Mouse (Mus musculus) MEL (cell line): ENCODE data around the gene Ablim2. TPM values are rescaled to one million over a fixed set of nuclear protein-coding genes. Genes with fewer than 3 reads are reported as not detected.

ENCODE experiments used
- DNase-seq: peaks from one replicate; pipeline ENCODE4 v3.0.0; 2011; ENCODE audit warnings: low read depth, low spot score
- H3K27ac ChIP-seq: 2 replicates; pipeline ENCODE4 v1.5.1; 2012; ENCODE audit warnings: low read depth, mild to moderate bottlenecking, control low read depth, low read length, moderate library complexity; ENCODE audit not compliant: control insufficient read depth
- H3K27me3 ChIP-seq, 2 experiments: fragments of 150-350 bp in 1 of 2; sonication (generic) in 1 of 2; 2 replicates each; pipeline ENCODE4 v1.6.1; 2012; ENCODE audit warnings: low read length in 2 of 2, mild to moderate bottlenecking in 2 of 2, improper control_type of control experiment in 1 of 2, moderate library complexity in 1 of 2; ENCODE audit not compliant: insufficient read depth in 2 of 2, control insufficient read depth in 1 of 2
- H3K36me3 ChIP-seq, 2 experiments: 2 replicates each; pipeline ENCODE4 v1.6.1; 2012 to 2014; ENCODE audit warnings: low read length in 2 of 2, improper control_type of control experiment in 1 of 2, inconsistent platforms in 1 of 2, mild to moderate bottlenecking in 1 of 2; ENCODE audit not compliant: insufficient read depth in 2 of 2, control insufficient read depth in 1 of 2
- H3K4me1 ChIP-seq, 2 experiments: fragments of 150-350 bp in 1 of 2; sonication (generic) in 1 of 2; 2 replicates each; pipeline ENCODE4 v1.6.1; 2012; ENCODE audit warnings: low read length in 2 of 2, improper control_type of control experiment in 1 of 2, mild to moderate bottlenecking in 1 of 2; ENCODE audit not compliant: insufficient read depth in 2 of 2, control insufficient read depth in 1 of 2
- H3K4me3 ChIP-seq, 2 experiments: fragments of 150-350 bp in 1 of 2; sonication (generic) in 1 of 2; 2 replicates each; pipeline ENCODE4 v1.5.1; 2012; ENCODE audit warnings: low read depth in 2 of 2, low read length in 2 of 2, mild to moderate bottlenecking in 2 of 2, moderate library complexity in 2 of 2, control low read depth in 1 of 2, improper control_type of control experiment in 1 of 2; ENCODE audit not compliant: control insufficient read depth in 1 of 2, insufficient read depth in 1 of 2
- H3K79me2 ChIP-seq: 2 replicates; pipeline ENCODE4 v1.6.1; 2012; ENCODE audit warnings: mild to moderate bottlenecking, low read length, moderate library complexity; ENCODE audit not compliant: control insufficient read depth, poor library complexity, insufficient read depth
- H3K9ac ChIP-seq: 2 replicates; pipeline ENCODE4 v1.6.1; 2012; ENCODE audit warnings: low read depth, mild to moderate bottlenecking, control low read depth, low read length, moderate library complexity; ENCODE audit not compliant: control insufficient read depth, poor library complexity, severe bottlenecking
- H3K9me3 ChIP-seq: fragments of 150-350 bp; sonication (generic); replicated peaks from 2 replicates; pipeline ENCODE4 v1.6.1; 2012; ENCODE audit warnings: mild to moderate bottlenecking, low read length, improper control_type of control experiment, moderate library complexity; ENCODE audit not compliant: insufficient read depth
- BHLHE40 ChIP-seq: IDR thresholded peaks from 2 replicates; pipeline ENCODE4 v1.6.1; 2012; ENCODE audit warnings: low read depth, mild to moderate bottlenecking, inconsistent platforms, low read length, improper control_type of control experiment, borderline replicate concordance
- CHD1 ChIP-seq: IDR thresholded peaks from 2 replicates; pipeline ENCODE4 v1.6.1; 2012; ENCODE audit warnings: low read depth, mild to moderate bottlenecking, inconsistent platforms, low read length, improper control_type of control experiment
- E2F4 ChIP-seq: IDR thresholded peaks from 2 replicates; pipeline ENCODE4 v1.6.1; 2011; ENCODE audit warnings: low read depth, low read length, improper control_type of control experiment, borderline replicate concordance
- ELF1 ChIP-seq: IDR thresholded peaks from 2 replicates; pipeline ENCODE4 v1.6.1; 2014; ENCODE audit warnings: low read depth, mild to moderate bottlenecking, inconsistent platforms, low read length, improper control_type of control experiment, moderate library complexity
- EP300 ChIP-seq, 2 experiments: IDR thresholded peaks; 2 replicates each; pipeline ENCODE4 v1.6.1; 2011; ENCODE audit warnings: improper control_type of control experiment in 2 of 2, low read length in 2 of 2, low read depth in 1 of 2, mild to moderate bottlenecking in 1 of 2
- ETS1 ChIP-seq: IDR thresholded peaks from 2 replicates; pipeline ENCODE4 v1.6.1; 2012; ENCODE audit warnings: low read depth, mild to moderate bottlenecking, inconsistent platforms, low read length, improper control_type of control experiment, moderate library complexity
- GABPA ChIP-seq: IDR thresholded peaks from 2 replicates; pipeline ENCODE4 v1.6.1; 2012; ENCODE audit warnings: low read depth, mild to moderate bottlenecking, inconsistent platforms, low read length, improper control_type of control experiment, moderate library complexity
- GATA1 ChIP-seq: IDR thresholded peaks from 2 replicates; pipeline ENCODE4 v1.6.1; 2011; ENCODE audit warnings: low read depth, low read length, improper control_type of control experiment
- HCFC1 ChIP-seq: IDR thresholded peaks from 2 replicates; pipeline ENCODE4 v1.6.1; 2012; ENCODE audit warnings: low read depth, mild to moderate bottlenecking, inconsistent platforms, low read length, improper control_type of control experiment, moderate library complexity
- JUND ChIP-seq: IDR thresholded peaks from 2 replicates; pipeline ENCODE4 v1.6.1; 2011; ENCODE audit warnings: low read depth, mild to moderate bottlenecking, improper control_type of control experiment, low read length
- KAT2A ChIP-seq: conservative IDR thresholded peaks from 2 replicates; pipeline ENCODE4 v1.6.1; 2012; ENCODE audit warnings: low read depth, low read length, improper control_type of control experiment, inconsistent platforms
- MAX ChIP-seq: IDR thresholded peaks from 2 replicates; pipeline ENCODE4 v1.6.1; 2011; ENCODE audit warnings: low read length, improper control_type of control experiment
- MEF2A ChIP-seq: IDR thresholded peaks from 2 replicates; pipeline ENCODE4 v1.6.1; 2014; ENCODE audit warnings: low read depth, mild to moderate bottlenecking, inconsistent platforms, low read length, improper control_type of control experiment; ENCODE audit not compliant: poor library complexity, insufficient replicate concordance, severe bottlenecking; ENCODE audit errors: extremely low read depth
- NELFE ChIP-seq: IDR thresholded peaks from 2 replicates; pipeline ENCODE4 v1.6.1; 2011; ENCODE audit warnings: low read depth, low read length, improper control_type of control experiment
- POLR2A ChIP-seq, 2 experiments: IDR thresholded peaks; 2 replicates each; pipeline ENCODE4 v1.6.1; 2011 to 2012; ENCODE audit warnings: low read length in 2 of 2, mild to moderate bottlenecking in 2 of 2, control low read depth in 1 of 2, improper control_type of control experiment in 1 of 2, low read depth in 1 of 2, moderate library complexity in 1 of 2; ENCODE audit not compliant: control insufficient read depth in 1 of 2, insufficient read depth in 1 of 2, poor library complexity in 1 of 2
- POLR2AphosphoS5 ChIP-seq: IDR thresholded peaks from 2 replicates; pipeline ENCODE4 v1.6.1; 2012; ENCODE audit warnings: low read depth, borderline replicate concordance, mild to moderate bottlenecking, inconsistent platforms, low read length, moderate library complexity, mixed read lengths
- RAD21 ChIP-seq: IDR thresholded peaks from 2 replicates; pipeline ENCODE4 v1.6.1; 2011; ENCODE audit warnings: mild to moderate bottlenecking, low read depth, low read length, improper control_type of control experiment
- RCOR1 ChIP-seq: IDR thresholded peaks from 2 replicates; pipeline ENCODE4 v1.6.1; 2012; ENCODE audit warnings: low read depth, mild to moderate bottlenecking, inconsistent platforms, low read length, improper control_type of control experiment
- SIN3A ChIP-seq: IDR thresholded peaks from 2 replicates; pipeline ENCODE4 v1.6.1; 2012; ENCODE audit warnings: low read length, improper control_type of control experiment, inconsistent platforms
- SMC3 ChIP-seq: IDR thresholded peaks from 2 replicates; pipeline ENCODE4 v1.6.1; 2011; ENCODE audit warnings: low read depth, low read length, improper control_type of control experiment
- TAL1 ChIP-seq: IDR thresholded peaks from 2 replicates; pipeline ENCODE4 v1.6.1; 2012; ENCODE audit warnings: mild to moderate bottlenecking, inconsistent platforms, low read length, moderate library complexity, mixed read lengths
- TBP ChIP-seq: IDR thresholded peaks from 2 replicates; pipeline ENCODE4 v1.8.0; 2011; ENCODE audit warnings: low read depth, low read length, improper control_type of control experiment
- TCF12 ChIP-seq: IDR thresholded peaks from 2 replicates; pipeline ENCODE4 v1.6.1; 2014; ENCODE audit warnings: low read depth, mild to moderate bottlenecking, inconsistent platforms, low read length, improper control_type of control experiment, moderate library complexity
- USF1 ChIP-seq: IDR thresholded peaks from 2 replicates; pipeline ENCODE4 v1.6.1; 2014; ENCODE audit warnings: low read depth, mild to moderate bottlenecking, inconsistent platforms, low read length, improper control_type of control experiment, moderate library complexity
- USF2 ChIP-seq, 2 experiments: IDR thresholded peaks; 2 replicates each; pipeline ENCODE4 v1.6.1; 2011 to 2012; ENCODE audit warnings: improper control_type of control experiment in 2 of 2, low read length in 2 of 2, borderline replicate concordance in 1 of 2, inconsistent platforms in 1 of 2, low read depth in 1 of 2, mild to moderate bottlenecking in 1 of 2; ENCODE audit not compliant: insufficient read depth in 1 of 2
- ZKSCAN1 ChIP-seq: IDR thresholded peaks from 2 replicates; pipeline ENCODE4 v1.6.1; 2012; ENCODE audit warnings: low read depth, mild to moderate bottlenecking, inconsistent platforms, low read length, improper control_type of control experiment, moderate library complexity
- ZMIZ1 ChIP-seq: IDR thresholded peaks from 2 replicates; pipeline ENCODE4 v1.6.1; 2012; ENCODE audit warnings: low read depth, mild to moderate bottlenecking, inconsistent platforms, low read length, improper control_type of control experiment, moderate library complexity
- ZNF384 ChIP-seq: IDR thresholded peaks from 2 replicates; pipeline ENCODE4 v1.6.1; 2012; ENCODE audit warnings: low read depth, mild to moderate bottlenecking, inconsistent platforms, low read length, improper control_type of control experiment
- polyA plus RNA-seq, 2 experiments: library from polyadenylated mRNA; stranded (reverse) in 1 of 2; unstranded in 1 of 2; fragments of >175 nt in 1 of 2; fragments of >200 nt in 1 of 2; gene quantifications; 2 replicates each; pipeline versions ENCODE4 v1.2.1 to v1.2.4; 2012; ENCODE audit warnings: low replicate concordance in 2 of 2, low read depth in 1 of 2; ENCODE audit not compliant: insufficient read length in 2 of 2, insufficient read depth in 1 of 2, missing spikeins in 1 of 2
- total RNA-seq: library from RNA; depleted of rRNA; stranded (reverse); fragments of 300-350 nt; gene quantifications from 2 replicates; pipeline ENCODE4 v1.2.3, GENCODE M21; 2012

Gene Ablim2
- total and polyA plus RNA-seq, 3 experiments: not detected

- Histone ChIP-seq H3K9ac (no peak overlapping the region), H3K9me3 (no peaks in the 10 kb centered on the region), H3K27me3 (no peaks in the 10 kb centered on the region), H3K36me3 (no peaks in the 10 kb centered on the region), H3K27ac (no peak overlapping the region), H3K79me2 (no peaks in the 10 kb centered on the region), H3K4me1 (no peaks in the 10 kb centered on the region), H3K4me3 (no peak overlapping the region)
- no peak for TF ChIP-seq SMC3
- TF ChIP-seq RCOR1: no peak
- TF ChIP-seq GABPA: no peak
- no peak for TF ChIP-seq BHLHE40
- TF ChIP-seq MEF2A: no peak
- no peak for TF ChIP-seq NELFE
- no peak for TF ChIP-seq ZKSCAN1
- no peak for TF ChIP-seq TAL1
- no peak for TF ChIP-seq USF2 (IDR thresholded peaks at IDR 0.05; ENCODE audit: borderline replicate concordance in 1 of 2, insufficient read depth in 1 of 2, low read depth in 1 of 2, low read length in 2 of 2)
- TF ChIP-seq POLR2AphosphoS5: no peak
- TF ChIP-seq USF1: no peak
- no peak for TF ChIP-seq TCF12
- TF ChIP-seq CHD1: no peak
- TF ChIP-seq HCFC1: no peak
- no peak for TF ChIP-seq SIN3A
- no peak for TF ChIP-seq JUND
- TF ChIP-seq KAT2A: no peak
- no peak for TF ChIP-seq ETS1
- TF ChIP-seq E2F4: no peak
- TF ChIP-seq TBP: no peak
- no peak for DNase-seq
These were observed 41.4 kb downstream of the Ablim2 start for GRCm38 (mm10) chr5:35799090-35799489.

- Histone ChIP-seq H3K9ac (no peak overlapping the region), H3K4me3 (no peak overlapping the region), H3K36me3 (no peaks in the 10 kb centered on the region), H3K9me3 (no peaks in the 10 kb centered on the region), H3K79me2 (no peaks in the 10 kb centered on the region), H3K4me1 (no peaks in the 10 kb centered on the region), H3K27ac (no peak overlapping the region), H3K27me3 (no peaks in the 10 kb centered on the region)
- TF ChIP-seq USF2 (IDR thresholded peaks at IDR 0.05; ENCODE audit: borderline replicate concordance in 1 of 2, insufficient read depth in 1 of 2, low read depth in 1 of 2, low read length in 2 of 2) (no peak), TCF12 (no peak), ZNF384 (no peak), RCOR1 (no peak), MAX (no peak), JUND (no peak), RAD21 (no peak), POLR2A (IDR thresholded peaks at IDR 0.05; ENCODE audit: control insufficient read depth in 1 of 2, insufficient read depth in 1 of 2, low read depth in 1 of 2, low read length in 2 of 2, poor library complexity in 1 of 2) (no peak), GABPA (no peak), HCFC1 (no peak), SIN3A (no peak), BHLHE40 (no peak), ELF1 (no peak), ZMIZ1 (no peak), EP300 (IDR thresholded peaks at IDR 0.05; ENCODE audit: low read depth in 1 of 2, low read length in 2 of 2) (no peak), ZKSCAN1 (no peak), TAL1 (no peak), TBP (no peak), GATA1 (no peak)
- DNase-seq: no peak
These were observed 45.7 kb downstream of the Ablim2 start for GRCm38 (mm10) chr5:35803416-35803815.
